Mouse (Mus musculus) gastrocnemius, adult 18-20 months (tissue): ENCODE results near the gene Fam171a1. TPM values are rescaled to one million over a fixed set of nuclear protein-coding genes. Genes with fewer than 3 reads are reported as not detected.

Experiments
- DNase-seq: peaks from one replicate; pipeline ENCODE4 v3.0.0; 2021; ENCODE audit warnings: low spot score
- total RNA-seq, 2 experiments: library from RNA; stranded (reverse); gene quantifications; 2 replicates each; pipeline ENCODE4 v1.2.3; 2021

Fam171a1 gene
- total RNA-seq, 2 experiments from 2014 or later: 2.5 to 3.1 TPM

- no peak for DNase-seq
Measured at GRCm38 (mm10) chr2:3135297-3135684, 21.3 kb downstream of the Fam171a1 start.

GRCm38 (mm10) chr2:3138308-3138707, 24.3 kb downstream of the Fam171a1 start:
- DNase-seq: no peak

GRCm38 (mm10) chr2:3139065-3139464, 25.0 kb downstream of the Fam171a1 start:
- DNase-seq: no peak

GRCm38 (mm10) chr2:3139578-3139977, 25.6 kb downstream of the Fam171a1 start:
- DNase-seq: no peak

GRCm38 (mm10) chr2:3140585-3140984, 26.6 kb downstream of the Fam171a1 start:
- DNase-seq: no peak

- DNase-seq: no peak
Measured at GRCm38 (mm10) chr2:3141804-3142203, 27.8 kb downstream of the Fam171a1 start.

GRCm38 (mm10) chr2:3144291-3144690, 30.3 kb downstream of the Fam171a1 start:
- no peak for DNase-seq

- DNase-seq: no peak
Measured at GRCm38 (mm10) chr2:3147550-3148157, 33.6 kb downstream of the Fam171a1 start.

GRCm38 (mm10) chr2:3148731-3149130, 34.7 kb downstream of the Fam171a1 start:
- no peak for DNase-seq

- no peak for DNase-seq
Measured at GRCm38 (mm10) chr2:3150324-3150723, 36.3 kb downstream of the Fam171a1 start.

GRCm38 (mm10) chr2:3151336-3151735, 37.3 kb downstream of the Fam171a1 start:
- DNase-seq: peak; percentile 53

- DNase-seq: no peak
Measured at GRCm38 (mm10) chr2:3154091-3154665, 40.2 kb downstream of the Fam171a1 start.

- DNase-seq: no peak
Measured at GRCm38 (mm10) chr2:3154986-3155385, 41.0 kb downstream of the Fam171a1 start.

- no peak for DNase-seq
Measured at GRCm38 (mm10) chr2:3157030-3157429, 43.0 kb downstream of the Fam171a1 start.

GRCm38 (mm10) chr2:3157661-3158344, 43.8 kb downstream of the Fam171a1 start:
- no peak for DNase-seq

GRCm38 (mm10) chr2:3158682-3159412, 44.8 kb downstream of the Fam171a1 start:
- no peak for DNase-seq

- no peak for DNase-seq
Measured at GRCm38 (mm10) chr2:3161578-3161977, 47.6 kb downstream of the Fam171a1 start.

- DNase-seq: no peak
Measured at GRCm38 (mm10) chr2:3163501-3164076, 49.6 kb downstream of the Fam171a1 start.

GRCm38 (mm10) chr2:3165037-3165600, 51.1 kb downstream of the Fam171a1 start:
- DNase-seq: peak; percentile 15

- no peak for DNase-seq
Measured at GRCm38 (mm10) chr2:3165890-3166605, 52.0 kb downstream of the Fam171a1 start.
